Mouse (Mus musculus) thymus, postnatal 4 days (tissue): ENCODE results near the gene Thap12.

Experiments used
- DNase-seq: peaks from one replicate; pipeline ENCODE4 v3.0.0; 2021

The Thap12 gene

DNA sequence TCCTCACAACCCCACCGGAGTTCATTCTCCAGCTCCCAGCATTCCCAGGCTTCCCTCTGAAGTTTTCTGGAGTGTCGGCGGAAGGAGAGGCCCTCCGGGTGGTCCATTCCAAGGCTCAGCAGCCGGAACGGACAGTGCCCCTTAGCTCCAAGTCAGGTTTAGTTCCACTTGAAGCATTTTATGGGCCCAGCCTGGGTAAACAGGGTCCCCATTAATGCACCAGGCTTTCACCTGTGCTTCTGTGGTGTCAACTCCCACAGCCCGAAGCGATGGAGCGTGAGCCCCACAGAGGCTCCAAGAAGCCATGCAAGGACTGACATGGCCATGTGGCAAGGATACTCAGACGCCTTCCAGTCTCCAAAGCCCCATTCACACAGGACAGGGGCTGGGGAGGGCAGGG, 61.0 kb downstream of the Thap12 start:
- no peak for DNase-seq

DNA sequence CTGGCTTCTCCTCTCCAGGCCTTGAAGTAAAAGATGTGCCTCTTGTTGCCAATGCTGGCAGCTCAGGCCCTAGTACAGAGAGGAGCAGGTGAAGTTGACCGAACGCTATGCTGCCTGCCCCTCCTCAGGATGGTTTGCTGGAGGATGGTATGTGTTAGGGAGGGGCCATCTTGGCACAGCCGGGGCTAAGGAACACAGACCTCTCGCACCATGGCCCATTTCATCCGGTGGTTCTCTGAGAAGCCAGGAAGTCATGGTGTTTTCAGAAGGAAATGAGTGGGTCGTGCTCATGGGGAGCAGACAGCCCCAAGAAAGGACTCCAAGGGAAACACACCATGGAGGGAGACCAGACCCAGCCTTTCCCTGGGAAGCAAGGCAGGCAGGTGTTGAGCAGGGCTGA, 64.4 kb downstream of the Thap12 start:
- DNase-seq: no peak
